Mouse (Mus musculus) heart, postnatal 0 days (tissue): ENCODE data around the gene Sirpb1c. TPM values are rescaled to one million over a fixed set of nuclear protein-coding genes. Genes with fewer than 3 reads are reported as not detected.
"Not testable (repeated sequence)": the region's sequence is repeated elsewhere in the genome, so short reads cannot be mapped to it uniquely, and the experiment has no call there.

Experiments used
- ATAC-seq: fragments of 200-750 bp; cut with Nextera tagmentation; 2 replicates; pipeline ENCODE4 v1.8.0; 2017; ENCODE audit warnings: low read depth, moderate number of reproducible peaks, moderate library complexity; ENCODE audit not compliant: insufficient read depth
- DNase-seq: peaks from one replicate; pipeline ENCODE4 v3.0.0-alpha.2; 2016; ENCODE audit warnings: low spot score
- H3K27ac ChIP-seq: fragments of 300-500 bp; sonication (generic); 2 replicates; pipeline ENCODE4 v1.5.1; 2014; ENCODE audit warnings: low read depth, mild to moderate bottlenecking
- H3K27me3 ChIP-seq: fragments of 300-500 bp; sonication (generic); 2 replicates; pipeline ENCODE4 v1.6.1; 2014; ENCODE audit warnings: low read length, mixed read lengths; ENCODE audit not compliant: control insufficient read depth, insufficient read depth
- H3K36me3 ChIP-seq: fragments of 300-500 bp; sonication (generic); replicated peaks from 2 replicates; pipeline ENCODE4 v1.6.1; 2014; ENCODE audit warnings: low read length, mixed read lengths; ENCODE audit not compliant: control insufficient read depth, insufficient read depth
- H3K4me1 ChIP-seq: fragments of 300-500 bp; sonication (generic); 2 replicates; pipeline ENCODE4 v1.6.1; 2014; ENCODE audit warnings: antibody characterized with exemption; ENCODE audit not compliant: control insufficient read depth, insufficient read depth
- H3K4me2 ChIP-seq: fragments of 300-500 bp; sonication (generic); 2 replicates; pipeline ENCODE4 v1.6.1; 2014; ENCODE audit warnings: low read depth, mild to moderate bottlenecking, low read length, moderate library complexity
- H3K4me3 ChIP-seq: fragments of 300-500 bp; sonication (generic); 2 replicates; pipeline ENCODE4 v1.5.1; 2014; ENCODE audit warnings: low read depth, low read length
- H3K9ac ChIP-seq: fragments of 300-500 bp; sonication (generic); replicated peaks from 2 replicates; pipeline ENCODE4 v1.6.1; 2014; ENCODE audit warnings: low read depth, low read length, mixed read lengths
- H3K9me3 ChIP-seq: fragments of 300-500 bp; sonication (generic); replicated peaks from 2 replicates; pipeline ENCODE4 v1.6.1; 2016; ENCODE audit warnings: low read length; ENCODE audit not compliant: control insufficient read depth
- CTCF ChIP-seq: IDR thresholded peaks from 2 replicates; pipeline ENCODE4 v1.5.1; 2016; ENCODE audit warnings: antibody characterized with exemption, control low read depth, low read depth
- EP300 ChIP-seq: IDR thresholded peaks from 2 replicates; pipeline ENCODE4 v1.6.1; 2016; ENCODE audit warnings: antibody characterized with exemption, low read depth
- WGBS: fragments of 180-500 bp; shearing (Covaris S2); extraction: QIAGEN DNeasy Blood & Tissue Kit; methylation state at CpG from one replicate; pipeline ENCODE4 v1.1.7; 2014; 5-methylcytosine and 5-hydroxymethylcytosine counted together
- polyA plus RNA-seq: library from polyadenylated mRNA; unstranded; fragments of >200 nt; fragmentation: Nextera tagmentation; extraction: Ambion mirVana; gene quantifications from 2 replicates; pipeline ENCODE4 v1.2.1, GENCODE M21; 2015
- total RNA-seq: library from RNA; depleted of rRNA; stranded (reverse); fragments of >200 nt; gene quantifications from 2 replicates; pipeline ENCODE4 v1.2.3, GENCODE M21; 2014; ENCODE audit warnings: low replicate concordance; rRNA removed

The Sirpb1c gene
- 0.66 TPM in 1 of 2 replicates, not detected in the other for total RNA-seq
- 0.53 and 0.71 TPM in 2 replicates for polyA plus RNA-seq

DNA sequence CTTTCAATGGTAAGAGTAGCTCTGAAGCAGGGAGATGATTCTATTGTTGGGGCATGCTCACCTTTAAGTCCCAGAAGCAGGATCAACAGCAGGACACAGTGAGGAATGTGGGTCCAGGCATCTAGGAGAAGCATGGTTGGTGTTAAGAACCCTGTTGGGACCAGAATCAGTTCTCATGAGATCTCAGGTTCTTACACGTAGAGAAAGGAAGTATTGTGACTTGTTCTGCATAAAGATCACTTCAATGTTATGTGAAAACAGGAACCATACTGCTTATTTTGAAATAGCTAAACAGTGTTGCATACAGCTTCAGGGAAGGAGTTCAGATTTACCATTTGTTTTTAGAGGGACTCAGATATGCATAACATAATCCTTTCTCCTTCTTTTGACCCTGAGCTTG is at the start of gene Sirpb1c:
Gene Sirpb1c (minus strand): TSS at position 249 of the 400 bp plus-strand sequence.
- not testable (repeated sequence) for ATAC-seq, H3K36me3 ChIP-seq, H3K9ac ChIP-seq, DNase-seq, H3K27ac ChIP-seq, H3K4me1 ChIP-seq, H3K4me3 ChIP-seq, H3K27me3 ChIP-seq, H3K4me2 ChIP-seq
- peaks cover 17% of the 10 kb centered on the region for H3K9me3 ChIP-seq
- no CpG with 5 or more reads among the region's 1 CpGs for WGBS

DNA sequence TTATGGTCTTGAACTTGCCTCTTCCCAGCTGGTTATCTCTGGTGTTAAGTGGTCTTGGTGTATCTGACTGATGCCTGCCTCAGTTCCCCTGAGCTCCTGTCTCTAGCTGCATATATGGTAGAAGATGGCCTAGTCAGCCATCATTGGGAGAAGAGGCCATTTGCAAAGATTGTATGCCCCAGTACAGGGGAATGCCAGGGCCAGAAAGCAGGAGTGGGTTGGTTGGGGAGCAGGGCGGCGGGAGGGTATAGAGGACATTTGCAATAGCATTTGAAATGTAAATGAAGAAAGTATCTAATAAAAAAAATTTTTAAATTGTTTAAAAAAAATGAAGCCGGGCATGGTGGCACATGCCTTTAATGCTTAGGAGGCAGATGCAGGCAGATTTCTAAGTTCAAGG is 38.1 kb upstream of the Sirpb1c start:
- H3K27ac ChIP-seq, result no peak overlapping the region
- H3K9ac ChIP-seq, result no peak overlapping the region
- H3K4me1 ChIP-seq, result no peaks in the 10 kb centered on the region
- no peaks in the 10 kb centered on the region for H3K27me3 ChIP-seq
- H3K4me2 ChIP-seq, result no peak overlapping the region
- H3K4me3 ChIP-seq, result no peak overlapping the region
- no peaks in the 10 kb centered on the region; the same call in 1 of the 2 replicates for H3K9me3 ChIP-seq
- no peak for ATAC-seq
- H3K36me3 ChIP-seq, result no peaks in the 10 kb centered on the region
- 68% methylated on average over 3 of the region's 3 CpGs for WGBS
- no peak for TF ChIP-seq CTCF
- TF ChIP-seq EP300, result no peak
- no peak for DNase-seq

DNA sequence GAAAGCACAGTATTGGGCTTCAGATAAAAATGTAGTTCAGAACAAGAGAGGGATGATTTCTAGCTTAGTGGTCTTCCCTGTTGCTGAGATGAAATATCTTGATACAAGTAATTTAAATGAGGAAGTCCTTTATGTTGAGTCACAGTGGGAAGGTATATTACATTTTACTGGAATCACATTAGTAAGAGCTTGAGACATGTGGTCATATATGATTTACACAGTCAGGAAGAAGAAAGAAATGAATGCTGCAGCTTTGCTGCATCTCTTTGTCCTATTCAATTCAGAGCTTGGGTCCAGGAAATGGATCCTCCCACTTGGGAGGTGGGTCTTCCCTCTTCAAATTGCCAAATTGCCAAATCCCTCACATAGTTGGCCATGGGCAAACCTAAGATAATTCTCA is 7.4 kb upstream of the Sirpb1c start:
- H3K4me2 ChIP-seq, H3K4me1 ChIP-seq, H3K36me3 ChIP-seq, DNase-seq, H3K4me3 ChIP-seq, H3K27me3 ChIP-seq, H3K9me3 ChIP-seq, H3K9ac ChIP-seq, H3K27ac ChIP-seq, ATAC-seq: not testable (repeated sequence)

DNA sequence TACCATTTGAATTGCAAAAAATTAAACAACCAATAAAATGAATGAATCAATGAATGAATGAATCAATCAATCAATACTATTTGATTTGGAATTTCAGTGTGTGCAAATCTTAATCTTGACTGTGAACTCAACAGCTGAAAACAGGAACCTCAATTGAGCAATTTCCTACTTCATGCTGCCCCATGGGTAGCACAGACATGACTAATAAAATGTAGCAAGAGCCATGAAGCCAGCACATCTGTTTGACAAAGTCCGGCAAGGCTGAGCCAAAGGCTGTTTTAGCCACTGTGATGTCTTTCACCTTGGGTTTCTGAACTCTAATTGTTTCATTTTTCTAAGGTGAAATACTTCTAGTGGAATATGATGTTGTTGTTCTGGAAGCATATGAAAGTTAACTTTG is 1.6 kb upstream of the Sirpb1c start:
- H3K9ac ChIP-seq, result no peak overlapping the region
- no peaks in the 10 kb centered on the region for H3K4me1 ChIP-seq
- no peaks in the 10 kb centered on the region for H3K27me3 ChIP-seq
- TF ChIP-seq EP300, result no peak
- TF ChIP-seq CTCF, result no peak
- H3K4me2 ChIP-seq, result no peak overlapping the region
- H3K27ac ChIP-seq, result no peak overlapping the region
- peaks cover 14% of the 10 kb centered on the region for H3K9me3 ChIP-seq
- DNase-seq (no peak), ATAC-seq (no peak)
- no peaks in the 10 kb centered on the region for H3K36me3 ChIP-seq
- no peak overlapping the region for H3K4me3 ChIP-seq
- WGBS, result 84% methylated on average over 1 of the region's 1 CpGs

DNA sequence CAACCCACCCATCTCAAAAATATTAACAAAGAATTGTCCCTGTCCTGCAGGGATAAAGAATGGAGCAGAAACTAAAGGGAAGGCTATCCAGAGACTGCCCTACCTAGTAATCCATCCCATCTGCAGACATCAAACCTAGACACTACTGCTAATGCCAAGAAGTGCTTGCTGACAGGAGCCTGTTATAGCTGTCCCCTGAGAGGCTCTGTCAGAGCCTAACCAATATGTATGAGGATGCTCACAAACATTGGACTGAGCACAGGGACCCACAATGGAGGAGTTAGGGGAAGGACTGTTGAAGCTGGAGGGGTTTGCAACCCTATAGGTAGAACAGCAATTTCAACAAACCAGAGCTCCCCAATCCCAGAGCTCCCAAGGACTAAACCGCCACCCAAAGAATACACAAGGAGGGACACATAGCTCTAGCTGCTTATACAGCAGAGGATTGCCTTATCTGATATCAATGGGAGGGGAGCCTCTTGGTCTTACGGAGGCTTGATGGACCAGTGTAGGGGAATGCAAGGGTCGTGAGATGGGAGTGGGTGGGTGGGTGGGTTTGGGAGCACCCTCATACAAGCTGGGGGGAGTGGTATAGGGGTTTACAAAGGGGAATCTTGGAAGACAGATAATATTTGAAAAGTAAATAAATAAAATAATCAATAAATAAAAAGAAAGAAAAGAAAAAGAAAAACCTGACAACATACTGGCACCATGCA is 838 bp downstream of the Sirpb1c start:
- DNase-seq (no peak), ATAC-seq (no peak)
- Histone ChIP-seq H3K36me3 (no peaks in the 10 kb centered on the region), H3K4me3 (no peak overlapping the region), H3K9ac (no peak overlapping the region), H3K4me2 (no peak overlapping the region), H3K4me1 (no peaks in the 10 kb centered on the region), H3K27me3 (no peaks in the 10 kb centered on the region), H3K9me3 (peaks cover 17% of the 10 kb centered on the region), H3K27ac (no peak overlapping the region)
- TF ChIP-seq CTCF (no peak), EP300 (no peak)
- WGBS, result 61% methylated on average over 3 of the region's 3 CpGs

DNA sequence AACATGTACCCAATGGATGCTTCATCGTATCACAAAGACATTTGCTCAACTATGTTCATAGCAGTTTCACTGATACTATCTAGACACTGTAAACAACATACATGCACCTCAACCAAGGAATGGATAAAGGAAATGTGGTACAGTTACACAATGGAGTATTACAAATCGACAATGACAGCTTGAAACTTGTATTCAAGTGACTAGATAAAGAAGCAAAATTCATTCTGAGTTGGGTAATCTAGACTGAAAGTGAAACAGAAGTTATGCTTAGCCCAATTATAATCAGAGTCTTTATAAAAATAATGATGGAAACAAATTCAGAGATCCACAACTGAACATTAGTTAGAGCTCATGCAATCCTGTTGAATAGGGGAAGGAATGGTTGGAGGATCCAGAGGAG is 74.7 kb downstream of the Sirpb1c start:
- ATAC-seq, H3K4me2 ChIP-seq, H3K4me1 ChIP-seq, DNase-seq, H3K27me3 ChIP-seq, H3K36me3 ChIP-seq, H3K9me3 ChIP-seq, H3K27ac ChIP-seq, H3K4me3 ChIP-seq, H3K9ac ChIP-seq: not testable (repeated sequence)
- 67% methylated on average over 2 of the region's 2 CpGs for WGBS

Other genes with a start within 250 kb of the Sirpb1c start
- gene Gm5150, start 157.9 kb upstream of the Sirpb1c start, total RNA-seq, result not detected in 2 replicates
- gene Gm5150, start 157.9 kb upstream of the Sirpb1c start, polyA plus RNA-seq, result 0.12 TPM in 1 of 2 replicates, not detected in the other